Mouse (Mus musculus) left cerebral cortex, adult 2 months (tissue): ENCODE measurements around the gene Jade2. TPM values are rescaled to one million over a fixed set of nuclear protein-coding genes. Genes with fewer than 3 reads are reported as not detected.

Source experiments
- DNase-seq, 2 experiments: peaks; one replicate each; pipeline ENCODE4 v3.0.0; 2021 to 2022; ENCODE audit warnings: low spot score in 2 of 2, mixed read lengths in 1 of 2; ENCODE audit errors: extremely low spot score in 1 of 2
- H3K27ac ChIP-seq: fragments of 200-600 bp; 2 replicates; pipeline ENCODE4 v1.8.1; 2022
- H3K4me3 ChIP-seq: fragments of 200-600 bp; 2 replicates; pipeline ENCODE4 v1.8.1; 2022
- CTCF ChIP-seq: fragments of 200-600 bp; IDR thresholded peaks from 2 replicates; pipeline ENCODE4 v1.8.1; 2022; ENCODE audit warnings: antibody characterized with exemption, mild to moderate bottlenecking, moderate library complexity
- intact Hi-C: fragments of 180-260 bp; cut with DNase I; formaldehyde crosslinking; loops from one replicate; pipeline ENCODE4 v1.15.1; 2025
- total RNA-seq, 2 experiments: library from RNA; stranded (reverse); gene quantifications; 2 replicates each; pipeline ENCODE4 v1.2.3; 2021

The Jade2 gene
- total RNA-seq, 2 experiments from 2014 or later: 49.6 to 60.3 TPM

DNA sequence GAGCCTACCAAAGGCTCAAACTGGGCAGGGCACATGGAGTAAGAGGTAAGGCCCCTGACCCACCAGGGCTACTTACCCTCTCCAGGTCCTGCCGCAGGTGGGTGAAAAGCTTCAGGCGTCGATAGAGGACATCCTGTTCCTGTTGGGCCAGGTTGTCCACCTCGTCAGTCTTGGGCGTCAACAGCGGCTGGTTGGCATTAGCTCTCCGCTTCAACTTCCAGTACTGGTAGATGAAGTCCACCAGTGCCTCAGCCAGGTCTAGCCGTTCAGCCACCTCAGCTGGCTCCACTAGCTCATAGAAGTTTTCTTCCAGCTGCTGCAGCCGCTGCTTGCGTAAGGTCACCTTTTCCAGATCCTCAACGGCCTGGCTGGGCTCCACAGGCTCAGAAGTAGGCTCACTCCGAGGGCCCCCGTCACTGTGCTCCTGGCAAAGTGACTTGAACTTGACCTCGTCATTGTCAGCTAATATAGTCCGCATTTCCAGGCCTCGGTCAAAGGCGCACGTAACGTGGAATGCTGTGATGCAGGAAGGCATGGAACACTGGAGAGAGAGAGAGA is 32.5 kb downstream of the Jade2 start:
- Histone ChIP-seq H3K4me3 (no peak overlapping the region), H3K27ac (no peak overlapping the region)
- no peak for DNase-seq
- TF ChIP-seq CTCF: no peak
- intact Hi-C loops: no loop called here

DNA sequence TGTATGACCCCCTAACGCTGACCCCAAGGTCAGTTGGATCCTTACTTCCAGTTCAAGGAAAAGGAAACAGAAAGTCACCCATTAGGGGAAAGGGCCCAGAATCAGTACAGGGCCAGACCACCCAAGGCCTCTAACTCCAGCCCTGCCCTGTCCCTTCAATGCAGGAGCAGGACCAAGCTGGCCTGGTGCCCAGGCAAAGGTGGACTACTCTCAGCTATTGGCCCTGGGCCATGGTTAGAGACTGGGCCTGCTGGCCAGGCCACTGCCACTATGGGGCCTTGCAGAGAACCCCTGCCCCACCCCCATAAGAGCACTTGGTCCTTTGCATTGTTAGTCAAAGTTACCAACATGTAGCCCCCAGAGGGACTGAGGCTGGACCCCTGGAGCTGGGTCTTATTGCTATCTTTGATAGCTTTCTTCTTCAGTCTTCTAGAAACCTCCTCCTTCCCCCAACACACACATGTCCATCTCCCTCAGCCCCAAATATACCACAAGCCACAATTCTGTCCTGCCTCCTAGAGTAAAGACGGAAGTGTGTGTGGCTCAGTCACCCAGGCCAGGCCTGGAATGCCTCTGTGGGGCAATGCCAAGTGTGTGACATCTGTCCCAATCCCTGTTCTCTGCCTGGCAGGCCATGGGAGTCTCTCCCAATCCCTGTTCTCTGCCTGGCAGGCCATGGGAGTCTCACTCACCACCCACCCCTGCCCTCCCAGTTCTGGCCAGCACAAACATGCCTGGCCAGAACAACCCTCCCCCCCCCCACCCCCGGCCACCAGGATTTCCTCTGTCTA is 33.3 kb downstream of the Jade2 start:
- Histone ChIP-seq H3K27ac (no peak overlapping the region), H3K4me3 (no peak overlapping the region)
- intact Hi-C loops: no loop called here
- no peak for DNase-seq
- no peak for TF ChIP-seq CTCF

DNA sequence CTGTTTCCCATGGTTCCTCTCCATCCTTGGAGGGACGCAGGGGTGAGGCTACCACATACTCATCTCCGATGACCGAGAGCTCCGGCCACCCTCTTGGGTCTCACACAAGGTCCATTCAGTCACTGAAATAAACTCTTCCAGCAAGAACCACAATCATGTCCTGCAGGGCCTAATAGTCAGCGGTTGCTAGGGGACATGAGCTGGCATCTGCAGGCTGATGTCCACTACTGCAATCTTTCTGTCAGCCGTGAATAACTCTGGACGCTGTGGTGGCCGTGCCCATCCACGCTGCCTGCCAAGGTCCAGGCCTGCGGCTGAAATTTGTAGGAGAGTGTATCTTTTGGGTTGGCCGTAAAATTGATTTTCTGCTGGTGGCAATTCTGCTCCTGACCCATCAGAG is 34.2 kb downstream of the Jade2 start:
- no peak overlapping the region for H3K27ac ChIP-seq
- TF ChIP-seq CTCF: no peak
- intact Hi-C loops: no loop called here
- no peak overlapping the region for H3K4me3 ChIP-seq
- DNase-seq: no peak

- DNase-seq: no peak
- intact Hi-C loops: no loop called here
- no peak for TF ChIP-seq CTCF
- H3K27ac ChIP-seq: no peak overlapping the region
- H3K4me3 ChIP-seq: no peak overlapping the region
Measured at GRCm38 (mm10) chr11:51822736-51823135, 34.7 kb downstream of the Jade2 start.

DNA sequence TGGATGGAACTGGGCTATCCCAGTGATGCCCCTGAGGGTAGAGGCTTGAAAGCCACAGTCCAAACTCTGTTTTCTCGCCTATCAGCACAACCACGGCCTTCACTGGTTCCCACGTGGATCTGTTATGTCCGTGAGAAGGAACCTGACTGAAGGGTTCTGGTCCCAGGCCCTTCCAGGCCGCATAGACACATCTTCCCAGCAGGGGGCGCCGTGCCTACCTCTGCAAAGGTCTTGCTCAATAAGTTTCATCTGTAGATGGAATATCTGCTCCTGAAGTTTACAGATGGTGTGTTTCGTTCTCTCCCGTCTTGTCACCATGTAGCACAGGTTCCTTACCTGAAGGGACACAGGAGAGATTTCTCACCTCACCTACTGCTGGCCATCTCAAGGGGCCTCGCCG is 36.6 kb downstream of the Jade2 start:
- Histone ChIP-seq H3K27ac (no peak overlapping the region), H3K4me3 (no peak overlapping the region)
- peak; percentile 87 for TF ChIP-seq CTCF
- peak; percentile 66 to 74 for DNase-seq
- intact Hi-C loops: loop anchor here (2.0 kb wide), 2 partner anchors 36 to 146 kb away; partner anchors contain the start of genes Cdkn2aipnl and Jade2

DNA sequence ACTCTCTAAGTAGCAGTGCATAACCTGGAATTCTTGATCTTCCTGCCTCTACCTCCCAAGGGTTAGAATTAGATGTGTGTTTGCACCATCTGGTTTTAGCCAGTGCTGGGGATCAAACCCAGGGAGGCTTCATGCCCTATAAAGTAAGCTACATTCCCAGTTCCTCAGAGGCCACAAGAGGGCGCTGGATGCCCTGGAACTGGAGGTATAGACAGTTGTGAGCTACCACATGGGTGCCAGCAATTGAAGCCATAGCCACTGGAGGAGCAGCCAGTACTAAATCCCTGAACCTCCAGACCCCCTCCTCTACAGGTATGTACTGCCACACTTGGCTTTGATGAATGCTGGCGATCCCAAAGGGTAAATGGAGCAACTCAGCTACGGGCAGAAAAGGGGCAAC is 37.5 kb downstream of the Jade2 start:
- Histone ChIP-seq H3K4me3 (no peak overlapping the region), H3K27ac (no peak overlapping the region)
- peak; percentile 59 for TF ChIP-seq CTCF
- intact Hi-C loops: loop anchor here (2.0 to 5.0 kb wide), 3 partner anchors 37 to 402 kb away; partner anchors contain the start of genes Cdkn2aipnl and Jade2
- peak in 1 of 2 experiments; percentile 38 for DNase-seq

- no peak for DNase-seq
- no peak overlapping the region for H3K27ac ChIP-seq
- H3K4me3 ChIP-seq: no peak overlapping the region
- TF ChIP-seq CTCF: no peak
- intact Hi-C loops: loop anchor here (5.0 kb wide), 1 partner anchor 403 kb away; no protein-coding TSS in a partner anchor
Measured at GRCm38 (mm10) chr11:51818837-51819236, 38.6 kb downstream of the Jade2 start.

- intact Hi-C loops: loop anchor here (5.0 kb wide), 1 partner anchor 405 kb away; no protein-coding TSS in a partner anchor
- peak; percentile 79 to 85 for DNase-seq
- H3K27ac ChIP-seq: no peak overlapping the region
- no peak overlapping the region for H3K4me3 ChIP-seq
- TF ChIP-seq CTCF: peak; percentile 98
Measured at GRCm38 (mm10) chr11:51817756-51818155, 39.7 kb downstream of the Jade2 start.

DNA sequence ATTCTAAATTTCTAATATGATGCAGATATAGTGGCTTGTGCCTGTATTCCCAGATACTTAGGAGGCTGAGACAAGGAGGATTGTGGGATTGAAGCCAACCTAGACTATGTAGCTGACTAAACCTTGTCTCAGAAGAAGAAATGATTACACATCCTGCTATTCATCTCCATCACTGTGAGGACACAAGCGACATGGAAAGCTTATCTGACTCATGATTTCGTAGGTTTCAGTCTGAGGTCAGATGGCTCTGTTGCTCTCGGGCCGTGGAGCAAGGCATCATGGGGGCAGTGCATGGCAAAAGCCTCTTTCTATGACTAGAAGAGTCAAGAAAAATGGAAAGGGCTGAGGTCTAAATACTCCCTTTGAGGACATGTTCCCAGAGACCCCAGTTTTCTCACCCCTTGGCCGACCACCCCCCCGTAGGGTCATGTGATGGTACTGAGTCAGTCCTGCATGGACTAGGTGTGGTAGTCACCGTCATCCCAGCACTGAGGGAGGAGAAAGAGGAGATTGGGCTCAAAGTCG is 45.4 kb downstream of the Jade2 start:
- no peak for TF ChIP-seq CTCF
- intact Hi-C loops: no loop called here
- no peak overlapping the region for H3K4me3 ChIP-seq
- no peak for DNase-seq
- no peak overlapping the region for H3K27ac ChIP-seq

DNA sequence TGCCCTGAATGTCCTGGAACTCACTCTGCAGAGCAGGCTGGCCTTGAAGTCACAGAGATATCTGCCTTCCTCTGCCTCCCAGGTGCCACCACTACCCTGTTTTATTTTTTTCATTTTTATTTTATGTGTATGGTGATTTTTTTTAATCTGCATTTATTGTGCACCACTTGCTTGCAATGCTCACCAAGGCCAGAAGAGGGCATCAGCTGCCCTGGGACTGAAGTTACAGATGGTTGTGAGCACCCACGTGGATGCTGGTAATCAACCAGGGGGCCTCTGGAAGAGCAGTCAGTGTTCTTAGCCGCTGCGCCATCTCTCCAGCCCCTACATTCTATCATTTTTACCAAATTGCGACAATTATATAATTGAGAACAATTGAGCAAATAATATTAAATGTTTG is 46.2 kb downstream of the Jade2 start:
- no peak overlapping the region for H3K4me3 ChIP-seq
- intact Hi-C loops: no loop called here
- DNase-seq: no peak
- no peak overlapping the region for H3K27ac ChIP-seq
- TF ChIP-seq CTCF: peak; percentile 45

DNA sequence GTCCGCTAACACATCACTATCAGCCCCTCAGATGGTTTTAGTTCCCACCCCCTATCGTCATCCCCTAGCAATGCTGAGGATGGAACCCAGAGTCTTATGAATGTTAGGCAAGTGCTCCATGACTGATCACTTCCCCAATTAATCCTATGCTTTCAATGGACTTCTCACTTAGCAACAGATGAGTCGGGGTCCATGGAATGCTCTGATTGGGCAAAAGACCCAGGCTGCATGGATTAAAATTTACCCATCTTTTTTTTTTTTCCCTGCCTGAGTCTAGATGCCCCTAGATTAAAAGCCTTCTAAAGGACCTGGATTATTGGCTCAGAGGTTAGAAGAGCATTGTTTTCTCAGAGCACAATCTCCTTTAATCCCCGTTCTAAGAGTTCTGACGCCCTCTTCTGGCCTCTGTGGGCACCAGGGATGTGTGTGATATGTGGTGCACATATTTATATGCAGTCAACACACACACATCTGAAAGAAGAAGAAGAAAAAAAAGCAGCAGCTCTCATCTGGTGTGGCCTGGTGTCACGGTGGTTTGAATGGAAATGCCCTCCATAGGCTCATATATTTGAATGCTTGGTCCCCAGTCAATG is 47.7 kb downstream of the Jade2 start:
- TF ChIP-seq CTCF: no peak; the same call in none of the 2 replicates
- Histone ChIP-seq H3K4me3 (no peak overlapping the region), H3K27ac (no peak overlapping the region)
- no peak for DNase-seq
- intact Hi-C loops: no loop called here
